Mouse (Mus musculus) stomach, embryonic 16.5 days (tissue): ENCODE results near the gene Oscp1. TPM values are rescaled to one million over a fixed set of nuclear protein-coding genes. Genes with fewer than 3 reads are reported as not detected.

Experiments used
- ATAC-seq: fragments of 200-750 bp; cut with Nextera tagmentation; 2 replicates; pipeline ENCODE4 v1.8.0; 2017; ENCODE audit warnings: moderate number of reproducible peaks, moderate TSS enrichment; ENCODE audit not compliant: insufficient read depth, low FRiP score
- H3K27ac ChIP-seq: fragments of 300-500 bp; sonication (generic); 2 replicates; pipeline ENCODE4 v1.5.1; 2014; ENCODE audit warnings: low read length
- H3K27me3 ChIP-seq: fragments of 300-500 bp; sonication (generic); 2 replicates; pipeline ENCODE4 v1.6.1; 2014; ENCODE audit warnings: low read length, control low read depth, mixed read lengths; ENCODE audit not compliant: control insufficient read depth, insufficient read depth
- H3K36me3 ChIP-seq: fragments of 300-500 bp; sonication (generic); 2 replicates; pipeline ENCODE4 v1.6.1; 2014; ENCODE audit warnings: low read length; ENCODE audit not compliant: control insufficient read depth, insufficient read depth
- H3K4me1 ChIP-seq: fragments of 300-500 bp; sonication (generic); 2 replicates; pipeline ENCODE4 v1.6.1; 2014; ENCODE audit warnings: low read length, control low read depth, mixed read lengths; ENCODE audit not compliant: control insufficient read depth, insufficient read depth
- H3K4me2 ChIP-seq: fragments of 300-500 bp; sonication (generic); 2 replicates; pipeline ENCODE4 v1.6.1; 2014; ENCODE audit warnings: low read depth, low read length, mixed read lengths
- H3K4me3 ChIP-seq: fragments of 300-500 bp; sonication (generic); replicated peaks from 2 replicates; pipeline ENCODE4 v1.5.1; 2014; ENCODE audit warnings: mild to moderate bottlenecking, low read length
- H3K9ac ChIP-seq: fragments of 300-500 bp; sonication (generic); 2 replicates; pipeline ENCODE4 v1.6.1; 2014; ENCODE audit warnings: low read length
- H3K9me3 ChIP-seq: fragments of 300-500 bp; sonication (generic); replicated peaks from 2 replicates; pipeline ENCODE4 v1.6.1; 2016; ENCODE audit warnings: low read length, control low read depth; ENCODE audit not compliant: control insufficient read depth
- WGBS: fragments of 180-500 bp; shearing (Covaris S2); extraction: QIAGEN DNeasy Blood & Tissue Kit; methylation state at CpG from one replicate; pipeline ENCODE4 v1.1.7; 2014; 5-methylcytosine and 5-hydroxymethylcytosine counted together
- polyA plus RNA-seq: library from polyadenylated mRNA; unstranded; fragments of >200 nt; fragmentation: Nextera tagmentation; extraction: Ambion mirVana; gene quantifications from 2 replicates; pipeline ENCODE4 v1.2.1, GENCODE M21; 2015

Gene Oscp1
- polyA plus RNA-seq, 1 experiment from 2014 or later: 12.5 TPM

DNA sequence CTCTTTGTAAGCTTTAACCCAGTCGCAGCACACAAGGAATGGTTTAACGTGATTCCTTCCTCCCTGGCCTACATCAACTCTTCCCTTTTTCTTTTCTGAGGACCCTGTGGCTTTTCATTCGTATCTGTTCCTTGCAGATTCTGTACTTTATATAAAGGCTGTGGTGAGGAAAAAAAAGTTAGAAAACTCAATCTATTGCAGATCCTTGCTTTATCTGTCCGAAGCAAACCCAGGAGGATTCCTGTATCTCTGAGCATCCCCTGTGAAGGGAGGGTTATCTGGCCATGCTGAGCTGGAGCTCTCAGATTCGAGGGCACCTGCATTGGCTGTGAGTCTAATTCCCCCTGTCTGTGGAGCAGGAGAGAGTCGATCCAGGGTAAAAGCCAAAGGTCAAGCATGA, 10.5 kb downstream of the Oscp1 start:
- H3K4me1 ChIP-seq: no peaks in the 10 kb centered on the region
- H3K9ac ChIP-seq: no peak overlapping the region
- no peaks in the 10 kb centered on the region for H3K9me3 ChIP-seq
- no peak overlapping the region for H3K27ac ChIP-seq
- no peaks in the 10 kb centered on the region for H3K27me3 ChIP-seq
- 85% methylated on average over 6 of the region's 6 CpGs for WGBS
- H3K36me3 ChIP-seq: no peaks in the 10 kb centered on the region
- H3K4me3 ChIP-seq: no peak overlapping the region
- no peak for ATAC-seq
- no peak overlapping the region for H3K4me2 ChIP-seq

DNA sequence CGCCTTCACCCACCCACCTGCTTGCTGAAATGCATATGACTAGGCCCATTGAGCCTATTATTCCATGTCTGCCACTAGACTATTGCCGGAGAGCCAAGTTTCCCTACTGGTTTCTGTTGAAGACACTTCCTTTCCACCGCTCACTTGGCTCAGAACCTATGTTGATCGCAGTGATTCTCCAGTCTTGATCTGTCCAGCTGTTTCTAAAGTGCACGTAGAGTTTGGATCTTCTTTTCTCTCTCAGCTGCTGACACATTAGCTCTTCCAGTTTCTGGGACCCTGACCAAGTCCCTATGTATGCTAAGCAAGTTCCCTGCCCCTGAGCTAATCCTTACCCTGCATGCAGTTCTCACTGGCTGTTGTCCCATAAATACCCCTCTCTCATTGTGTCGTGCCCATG, 19.5 kb downstream of the Oscp1 start:
- no peaks in the 10 kb centered on the region for H3K27me3 ChIP-seq
- H3K4me2 ChIP-seq: no peak overlapping the region
- H3K27ac ChIP-seq: no peak overlapping the region
- no peak overlapping the region for H3K9ac ChIP-seq
- no peak for ATAC-seq
- no peaks in the 10 kb centered on the region for H3K4me1 ChIP-seq
- no peak overlapping the region for H3K4me3 ChIP-seq
- no peaks in the 10 kb centered on the region for H3K36me3 ChIP-seq
- H3K9me3 ChIP-seq: no peaks in the 10 kb centered on the region
- 69% methylated on average over 6 of the region's 6 CpGs for WGBS

DNA sequence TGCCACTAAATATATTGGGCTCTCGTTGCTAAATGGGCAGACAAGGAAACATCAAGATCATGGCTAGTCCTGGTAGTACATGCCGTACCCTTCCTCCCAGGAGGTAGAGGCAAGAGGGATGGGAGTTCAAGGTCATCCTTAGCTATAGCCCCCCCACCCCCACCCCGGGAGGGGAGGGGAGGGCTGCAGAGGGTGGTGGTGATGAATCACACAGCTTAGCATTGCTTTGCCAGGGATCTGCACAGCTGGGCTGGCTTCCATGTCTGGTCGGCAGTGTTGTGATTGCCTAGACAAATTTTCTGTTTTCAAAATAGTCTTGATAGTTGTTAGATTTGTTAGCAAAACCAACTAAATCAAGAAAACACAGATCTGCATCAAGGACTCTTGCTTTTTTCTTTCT, 20.9 kb downstream of the Oscp1 start:
- no peak for ATAC-seq
- Histone ChIP-seq H3K9ac (no peak overlapping the region), H3K27me3 (no peaks in the 10 kb centered on the region), H3K27ac (no peak overlapping the region), H3K4me3 (no peak overlapping the region), H3K4me2 (no peak overlapping the region), H3K36me3 (no peaks in the 10 kb centered on the region), H3K4me1 (no peaks in the 10 kb centered on the region), H3K9me3 (no peaks in the 10 kb centered on the region)
- WGBS: 64% methylated on average over 4 of the region's 4 CpGs

DNA sequence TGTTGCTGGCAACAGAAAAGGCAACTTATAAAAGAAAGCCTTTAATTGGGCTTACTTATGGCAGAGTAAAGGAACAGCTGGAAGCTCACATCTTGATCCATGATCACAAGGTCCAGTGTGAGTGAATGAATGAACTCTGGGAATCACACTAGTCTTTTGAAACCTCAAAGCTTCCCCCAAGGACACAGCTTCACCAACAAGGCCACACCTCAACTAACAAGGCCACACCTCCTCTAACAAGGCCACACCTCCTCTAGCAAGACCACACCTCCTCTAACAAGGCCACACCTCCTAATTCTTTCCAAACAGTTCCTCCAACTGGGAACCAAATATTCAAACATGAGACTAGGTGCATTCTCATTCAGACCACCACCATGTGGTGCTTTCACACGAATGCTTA, 23.2 kb downstream of the Oscp1 start:
- 93% methylated on average over 1 of the region's 1 CpGs for WGBS
- no peak overlapping the region for H3K9ac ChIP-seq
- no peaks in the 10 kb centered on the region for H3K27me3 ChIP-seq
- no peak overlapping the region for H3K4me2 ChIP-seq
- ATAC-seq: no peak
- H3K9me3 ChIP-seq: no peaks in the 10 kb centered on the region
- H3K27ac ChIP-seq: no peak overlapping the region
- no peaks in the 10 kb centered on the region for H3K36me3 ChIP-seq
- H3K4me1 ChIP-seq: no peaks in the 10 kb centered on the region
- no peak overlapping the region for H3K4me3 ChIP-seq

DNA sequence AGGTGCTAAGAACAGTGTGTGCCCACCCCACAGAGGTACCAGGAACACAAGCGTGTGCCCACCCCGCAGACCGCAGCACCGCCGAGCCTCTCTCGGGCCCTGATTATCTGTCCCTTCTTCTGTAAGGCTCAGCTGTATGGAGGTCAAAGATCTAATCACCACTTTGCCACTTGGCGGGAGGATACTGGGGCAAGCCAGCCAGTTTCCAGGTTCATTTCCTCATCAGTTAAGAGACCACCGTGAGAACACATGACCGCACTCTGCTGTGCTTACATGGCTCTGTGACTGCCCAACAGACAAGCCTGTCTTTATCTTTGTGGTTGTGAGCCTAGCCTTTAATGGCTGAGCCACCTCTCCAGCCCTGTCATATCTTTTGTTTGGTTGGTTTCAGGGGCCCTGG, 24.7 kb downstream of the Oscp1 start:
- H3K27ac ChIP-seq: no peak overlapping the region
- ATAC-seq: no peak
- H3K27me3 ChIP-seq: no peaks in the 10 kb centered on the region
- H3K4me1 ChIP-seq: no peaks in the 10 kb centered on the region
- WGBS: 75% methylated on average over 9 of the region's 9 CpGs
- no peak overlapping the region for H3K4me2 ChIP-seq
- H3K4me3 ChIP-seq: no peak overlapping the region
- H3K36me3 ChIP-seq: no peaks in the 10 kb centered on the region
- H3K9me3 ChIP-seq: no peaks in the 10 kb centered on the region
- H3K9ac ChIP-seq: no peak overlapping the region

DNA sequence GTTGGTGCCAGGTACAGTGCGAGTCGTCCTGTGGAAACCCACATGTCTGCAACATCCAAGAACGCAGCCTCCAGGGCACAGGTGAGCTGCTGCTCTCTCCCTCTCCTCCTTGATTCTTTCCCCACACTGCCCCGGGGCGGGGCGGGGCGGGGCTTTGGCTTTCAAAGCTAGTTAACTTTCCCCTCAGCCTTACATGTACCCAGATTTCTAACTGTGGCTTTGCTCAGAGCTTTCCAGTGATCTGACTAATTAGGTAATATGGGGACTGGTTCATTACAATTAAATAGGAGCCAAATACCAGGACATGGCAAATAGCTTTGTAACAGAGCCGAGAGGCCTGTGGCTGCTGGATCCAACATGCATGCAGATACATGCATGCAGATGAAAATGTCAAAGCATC, 26.0 kb downstream of the Oscp1 start:
- 61% methylated on average over 8 of the region's 8 CpGs for WGBS
- Histone ChIP-seq H3K4me3 (no peak overlapping the region), H3K4me2 (no peak overlapping the region), H3K9me3 (no peaks in the 10 kb centered on the region), H3K36me3 (no peaks in the 10 kb centered on the region), H3K27me3 (no peaks in the 10 kb centered on the region), H3K27ac (no peak overlapping the region), H3K4me1 (no peaks in the 10 kb centered on the region), H3K9ac (no peak overlapping the region)
- ATAC-seq: no peak

DNA sequence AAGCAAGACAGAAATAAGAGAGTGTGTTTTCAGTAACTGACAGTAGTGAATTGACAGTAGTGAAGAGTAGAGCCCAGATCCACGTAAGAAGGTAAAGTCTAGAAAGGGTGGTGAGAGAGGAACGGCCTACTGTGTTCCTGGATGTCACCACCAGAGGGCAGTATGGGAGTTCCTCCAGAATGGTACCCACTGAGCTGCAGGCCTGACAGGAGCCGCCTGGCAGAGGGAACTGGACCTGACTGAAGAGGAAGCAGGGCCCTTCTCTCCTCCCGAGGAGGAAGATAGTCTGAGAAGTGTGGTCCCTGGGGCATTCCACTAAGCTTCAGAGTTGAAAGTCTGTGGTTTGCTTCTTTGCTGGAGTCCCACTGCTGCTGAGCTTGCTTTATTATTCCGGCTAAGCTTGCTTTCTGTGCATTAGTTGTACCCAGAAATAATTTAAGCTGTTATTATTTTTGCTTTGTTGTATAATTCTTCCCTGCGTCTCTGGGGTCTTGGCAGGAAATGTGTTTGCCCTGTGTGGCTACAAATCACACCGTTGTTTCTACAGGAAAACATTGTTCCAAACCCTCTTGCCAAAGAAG, 27.7 kb downstream of the Oscp1 start:
- no peaks in the 10 kb centered on the region for H3K27me3 ChIP-seq
- no peak overlapping the region for H3K9ac ChIP-seq
- H3K4me2 ChIP-seq: no peak overlapping the region
- no peaks in the 10 kb centered on the region for H3K9me3 ChIP-seq
- ATAC-seq: peak; percentile 80
- H3K36me3 ChIP-seq: no peaks in the 10 kb centered on the region
- H3K4me1 ChIP-seq: no peaks in the 10 kb centered on the region
- H3K27ac ChIP-seq: no peak overlapping the region
- WGBS: 27% methylated on average over 7 of the region's 7 CpGs
- H3K4me3 ChIP-seq: no peak overlapping the region

DNA sequence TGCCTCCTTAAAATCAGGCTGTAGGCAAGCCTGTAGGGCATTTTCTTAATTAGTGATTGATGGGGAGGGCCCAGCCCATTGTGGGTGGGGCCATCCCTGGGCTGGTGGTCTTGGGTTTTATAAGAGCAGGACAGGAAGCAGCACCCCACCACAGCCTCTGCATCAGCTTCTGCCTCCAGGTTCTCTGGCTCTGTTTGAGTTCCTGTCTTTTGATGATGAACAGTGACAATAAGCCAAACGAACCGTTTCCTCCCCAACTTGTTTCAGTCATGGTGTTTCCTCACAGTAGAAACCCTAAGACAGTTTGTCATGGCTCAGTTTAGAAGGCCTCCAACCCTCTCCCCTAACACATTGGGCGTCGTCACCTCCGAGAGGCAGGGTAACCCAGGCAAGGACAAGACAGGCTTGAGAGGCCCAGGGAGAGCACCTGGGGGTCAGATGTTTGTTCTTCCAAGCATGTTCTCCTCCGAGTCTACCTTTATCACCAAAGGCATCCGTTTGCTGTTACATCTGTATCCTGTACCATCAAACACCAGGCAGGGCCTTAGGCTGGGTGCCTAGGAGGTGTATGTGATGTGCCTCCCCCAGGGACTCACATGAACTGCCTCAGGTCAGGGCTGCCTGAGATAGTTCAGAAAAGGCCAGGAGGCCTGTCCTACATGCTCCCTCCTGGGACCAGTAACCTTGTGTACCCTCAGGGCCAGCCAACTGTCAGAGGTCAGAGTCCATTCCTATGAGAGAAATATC, 31.9 kb downstream of the Oscp1 start:
- Histone ChIP-seq H3K36me3 (no peaks in the 10 kb centered on the region), H3K4me2 (no peak overlapping the region), H3K27ac (no peak overlapping the region), H3K27me3 (no peaks in the 10 kb centered on the region), H3K4me3 (no peak overlapping the region), H3K9ac (no peak overlapping the region), H3K4me1 (no peaks in the 10 kb centered on the region), H3K9me3 (no peaks in the 10 kb centered on the region)
- ATAC-seq: peak; percentile 38; the same call in 1 of the 2 replicates
- WGBS: 57% methylated on average over 7 of the region's 7 CpGs

DNA sequence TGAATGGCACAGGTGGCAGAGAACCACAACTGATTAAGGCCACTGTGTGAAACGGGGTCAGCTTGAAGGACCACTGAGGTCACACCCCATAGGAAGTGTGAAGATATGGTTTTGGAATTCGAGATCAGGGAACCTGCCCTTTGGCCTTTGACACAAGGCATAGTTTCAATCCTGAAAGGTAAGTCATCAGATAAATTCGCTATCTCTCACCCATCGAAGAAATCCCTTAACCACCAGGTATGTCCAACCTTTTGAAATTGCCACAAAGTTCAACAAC, 32.4 kb downstream of the Oscp1 start:
- ATAC-seq: no peak
- no peak overlapping the region for H3K9ac ChIP-seq
- no peaks in the 10 kb centered on the region for H3K9me3 ChIP-seq
- H3K4me2 ChIP-seq: no peak overlapping the region
- WGBS: 63% methylated on average over 4 of the region's 4 CpGs
- H3K4me1 ChIP-seq: no peaks in the 10 kb centered on the region
- H3K27ac ChIP-seq: no peak overlapping the region
- no peaks in the 10 kb centered on the region for H3K36me3 ChIP-seq
- H3K27me3 ChIP-seq: no peaks in the 10 kb centered on the region
- no peak overlapping the region for H3K4me3 ChIP-seq
